Mouse (Mus musculus) CH12.LX (cell line): ENCODE measurements at regions not wholly inside any gene's neighbourhood (a gene's known extent, or its start where the extent isn't known, plus 50 kb on each side); places are given as distances from the start of the nearest gene placed in this dataset.
"Not testable (repeated sequence)": the region's sequence is repeated elsewhere in the genome, so short reads cannot be mapped to it uniquely, and the experiment has no call there.

Experiments
- DNase-seq: peaks from one replicate; pipeline ENCODE4 v3.0.0-alpha.2; 2013; ENCODE audit errors: extremely low read depth
- H3K27ac ChIP-seq: 2 replicates; pipeline ENCODE4 v1.5.1; 2012; ENCODE audit warnings: low read depth, mild to moderate bottlenecking, control low read depth, moderate library complexity; ENCODE audit not compliant: insufficient read depth
- H3K27me3 ChIP-seq: replicated peaks from 2 replicates; pipeline ENCODE3; 2012; ENCODE audit warnings: inconsistent platforms
- H3K36me3 ChIP-seq, 2 experiments: replicated peaks in 1 of 2; 2 replicates each; pipeline versions ENCODE3 to v1.6.1; 2012; ENCODE audit warnings: inconsistent platforms in 1 of 2, low read length in 1 of 2, mild to moderate bottlenecking in 1 of 2, mixed read lengths in 1 of 2, moderate library complexity in 1 of 2; ENCODE audit not compliant: control insufficient read depth in 1 of 2, insufficient read depth in 1 of 2
- H3K4me1 ChIP-seq, 2 experiments: 2 replicates each; pipeline ENCODE4 v1.6.1; 2012; ENCODE audit warnings: inconsistent platforms in 1 of 2, moderate library complexity in 1 of 2; ENCODE audit not compliant: insufficient read depth in 2 of 2, control insufficient read depth in 1 of 2
- H3K4me2 ChIP-seq: 2 replicates; pipeline ENCODE4 v1.6.1; 2012; ENCODE audit warnings: low read depth, mild to moderate bottlenecking, control low read depth; ENCODE audit not compliant: poor library complexity, insufficient read depth, severe bottlenecking
- H3K4me3 ChIP-seq, 3 experiments: fragments of 150-350 bp in 1 of 3; sonication (generic) in 1 of 3; replicated peaks in 1 of 3; 2 replicates each; pipeline versions ENCODE3 to v1.5.1; 2011 to 2012; ENCODE audit warnings: low read depth in 2 of 3, low read length in 2 of 3, mild to moderate bottlenecking in 2 of 3, moderate library complexity in 2 of 3, control low read depth in 1 of 3, improper control_type of control experiment in 1 of 3, inconsistent platforms in 1 of 3, mixed read lengths in 1 of 3; ENCODE audit not compliant: poor library complexity in 1 of 3
- H3K79me2 ChIP-seq: replicated peaks from 2 replicates; pipeline ENCODE4 v1.6.1; 2012; ENCODE audit warnings: mild to moderate bottlenecking, moderate library complexity; ENCODE audit not compliant: control insufficient read depth, poor library complexity, insufficient read depth, severe bottlenecking; ENCODE audit errors: extremely low read depth
- H3K9ac ChIP-seq: 2 replicates; pipeline ENCODE4 v1.6.1; 2012; ENCODE audit warnings: low read depth, mild to moderate bottlenecking, control low read depth, moderate library complexity; ENCODE audit not compliant: insufficient read depth
- H3K9me3 ChIP-seq: replicated peaks from 2 replicates; pipeline ENCODE3; 2012; ENCODE audit warnings: low read length, inconsistent platforms, mixed read lengths
- BHLHE40 ChIP-seq: IDR thresholded peaks from 2 replicates; pipeline ENCODE4 v1.6.1; 2011; ENCODE audit warnings: mild to moderate bottlenecking, low read depth, low read length, improper control_type of control experiment
- CTCF ChIP-seq, 2 experiments: IDR thresholded peaks in 1 of 2; conservative IDR thresholded peaks in 1 of 2; 2 replicates each; pipeline ENCODE4 v1.5.1; 2011 to 2012; ENCODE audit warnings: low read depth in 2 of 2, low read length in 2 of 2, improper control_type of control experiment in 1 of 2, inconsistent platforms in 1 of 2, mild to moderate bottlenecking in 1 of 2, moderate library complexity in 1 of 2
- ELF1 ChIP-seq: IDR thresholded peaks from 2 replicates; pipeline ENCODE4 v1.6.1; 2014; ENCODE audit warnings: low read depth, mild to moderate bottlenecking, inconsistent platforms, low read length, improper control_type of control experiment
- ETS1 ChIP-seq: conservative IDR thresholded peaks from 2 replicates; pipeline ENCODE4 v1.6.1; 2012; ENCODE audit warnings: low read depth, mild to moderate bottlenecking, inconsistent platforms, low read length, improper control_type of control experiment, moderate library complexity
- GABPA ChIP-seq: IDR thresholded peaks from 2 replicates; pipeline ENCODE4 v1.6.1; 2012; ENCODE audit warnings: low read depth, low read length, improper control_type of control experiment, inconsistent platforms; ENCODE audit not compliant: insufficient replicate concordance
- IRF4 ChIP-seq: IDR thresholded peaks from 2 replicates; pipeline ENCODE4 v1.6.1; 2014; ENCODE audit warnings: low read depth, mild to moderate bottlenecking, inconsistent platforms, low read length, improper control_type of control experiment
- KAT2A ChIP-seq: IDR thresholded peaks from 2 replicates; pipeline ENCODE4 v1.6.1; 2012; ENCODE audit warnings: low read length, improper control_type of control experiment, inconsistent platforms; ENCODE audit not compliant: insufficient replicate concordance
- MAFK ChIP-seq: IDR thresholded peaks from 2 replicates; pipeline ENCODE4 v1.6.1; 2011; ENCODE audit warnings: low read length, improper control_type of control experiment; ENCODE audit not compliant: insufficient replicate concordance
- MEF2A ChIP-seq: IDR thresholded peaks from 2 replicates; pipeline ENCODE4 v1.6.1; 2014; ENCODE audit warnings: low read depth, mild to moderate bottlenecking, inconsistent platforms, low read length, improper control_type of control experiment, borderline replicate concordance
- PAX5 ChIP-seq: IDR thresholded peaks from 2 replicates; pipeline ENCODE4 v1.6.1; 2012; ENCODE audit warnings: low read length, inconsistent platforms, mixed read lengths
- SIN3A ChIP-seq: IDR thresholded peaks from 2 replicates; pipeline ENCODE4 v1.6.1; 2012; ENCODE audit warnings: low read length, improper control_type of control experiment, inconsistent platforms
- ZKSCAN1 ChIP-seq: IDR thresholded peaks from 2 replicates; pipeline ENCODE4 v1.6.1; 2012; ENCODE audit warnings: low read depth, inconsistent platforms, low read length, improper control_type of control experiment, borderline replicate concordance
- ZMIZ1 ChIP-seq: IDR thresholded peaks from 2 replicates; pipeline ENCODE4 v1.6.1; 2012; ENCODE audit warnings: low read depth, mild to moderate bottlenecking, inconsistent platforms, low read length, improper control_type of control experiment
- dilution Hi-C: fragments of 300-500 bp; cut with MboI; formaldehyde crosslinking; loops from 2 replicates; pipeline ENCODE4 v1.14.3; 2020; ENCODE audit warnings: low sequenced_read_pairs; ENCODE audit not compliant: extremely low pct_unique_long_range_greater_than_20kb, extremely low pct_ligation_motif_present
- in situ Hi-C: fragments of 300-500 bp; cut with MboI; formaldehyde crosslinking; loops from 3 replicates; pipeline ENCODE4 v1.14.3; 2019; ENCODE audit warnings: low sequenced_read_pairs, low pct_ligation_motif_present, low pct_unique_long_range_greater_than_20kb, mixed read lengths

GRCm38 (mm10) chr1:161728546-161729206, 59.6 kb downstream of the Fasl start:
- Histone ChIP-seq H3K36me3 (no peaks in the 10 kb centered on the region), H3K4me2 (peak overlapping the region; percentile 16; the same call in 1 of the 2 replicates), H3K27me3 (no peaks in the 10 kb centered on the region), H3K79me2 (no peaks in the 10 kb centered on the region), H3K9ac (no peak overlapping the region), H3K4me3 (no peak overlapping the region), H3K4me1 (peaks cover 6 to 14% of the 10 kb centered on the region in 2 experiments; a peak in 3 of 4 replicates), H3K9me3 (no peaks in the 10 kb centered on the region), H3K27ac (no peak overlapping the region)
- in situ Hi-C loops = loop anchor here (25.0 kb wide), 1 partner anchor 666 kb away; the partner anchor contains the start of genes Cenpl and Dars2
- TF ChIP-seq MAFK (peak; percentile 90; the same call in 1 of the 2 replicates), GABPA (no peak)
- peak; percentile 55 for DNase-seq
- dilution Hi-C loops = no loop called here

- H3K79me2 ChIP-seq, H3K27ac ChIP-seq, H3K9ac ChIP-seq, DNase-seq, H3K27me3 ChIP-seq, H3K4me3 ChIP-seq, H3K4me2 ChIP-seq, dilution Hi-C loops, H3K36me3 ChIP-seq, H3K9me3 ChIP-seq: not testable (repeated sequence)
- in situ Hi-C loops = loop anchor here (25.0 kb wide), 1 partner anchor 665 kb away; the partner anchor contains the start of genes Cenpl and Dars2
- H3K4me1 ChIP-seq = peaks cover 6 to 13% of the 10 kb centered on the region in 2 experiments; a peak in 3 of 4 replicates
These were observed 60.9 kb downstream of the Fasl start for GRCm38 (mm10) chr1:161727357-161727756.

DNA sequence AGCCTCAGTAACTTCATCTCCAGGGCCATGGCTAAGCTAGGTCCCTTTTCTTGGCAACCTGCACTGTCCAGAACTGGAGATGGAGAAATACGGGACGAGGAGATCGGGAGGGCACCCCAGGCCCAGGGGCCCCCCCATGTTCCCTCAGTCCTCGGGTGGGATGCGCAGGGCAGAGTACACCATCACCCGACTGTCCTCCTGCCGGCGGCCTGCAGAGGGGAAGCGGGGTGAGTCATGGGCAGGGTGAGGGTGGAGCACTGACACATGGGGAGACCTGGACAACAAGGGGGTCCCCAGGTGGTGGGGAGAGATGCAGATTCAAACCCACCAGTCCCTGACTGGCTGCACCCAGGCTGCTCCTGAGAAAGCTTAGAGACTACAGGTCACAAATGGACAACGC, 62.2 kb downstream of the Fasl start:
- DNase-seq, H3K27me3 ChIP-seq: not testable (repeated sequence)
- in situ Hi-C loops = loop anchor here (25.0 kb wide), 1 partner anchor 664 kb away; the partner anchor contains the start of genes Cenpl and Dars2

GRCm38 (mm10) chr1:161719876-161720275, 68.4 kb downstream of the Fasl start:
- no peak for DNase-seq
- Histone ChIP-seq H3K9ac (no peak overlapping the region), H3K4me2 (no peak overlapping the region), H3K9me3 (no peaks in the 10 kb centered on the region), H3K4me3 (no peak overlapping the region), H3K27ac (no peak overlapping the region), H3K79me2 (no peaks in the 10 kb centered on the region), H3K4me1 (peaks cover 0 to 8% of the 10 kb centered on the region in 2 experiments; a peak in 2 of 4 replicates), H3K27me3 (no peaks in the 10 kb centered on the region), H3K36me3 (no peaks in the 10 kb centered on the region)
- in situ Hi-C loops (no loop called here), dilution Hi-C loops (no loop called here)
- TF ChIP-seq ETS1 (no peak), GABPA (no peak), IRF4 (no peak), MEF2A (no peak), ZKSCAN1 (no peak), KAT2A (no peak), MAFK (no peak), PAX5 (no peak), BHLHE40 (no peak), ZMIZ1 (no peak), CTCF (conservative IDR thresholded peaks at IDR 0.05 in 1 of 2, IDR thresholded peaks at IDR 0.05 in 1 of 2; ENCODE audit: low read depth in 2 of 2, low read length in 2 of 2) (no peak), ELF1 (no peak), SIN3A (no peak)

More for the DNA sequence above, 62.2 kb downstream of the Fasl start:
- H3K36me3 ChIP-seq, H3K79me2 ChIP-seq, H3K9me3 ChIP-seq, H3K27ac ChIP-seq, H3K4me3 ChIP-seq, H3K9ac ChIP-seq, H3K4me2 ChIP-seq, dilution Hi-C loops: not testable (repeated sequence)
- H3K4me1 ChIP-seq = peaks cover 6 to 13% of the 10 kb centered on the region in 2 experiments; a peak in 3 of 4 replicates
